Mouse (Mus musculus): ENCODE data around the gene Fcrl5. TPM values are rescaled to one million over a fixed set of nuclear protein-coding genes. Genes with fewer than 3 reads are reported as not detected.

Fcrl5 gene
- polyA plus RNA-seq, 1 experiment from 2014 or later = not detected

DNA sequence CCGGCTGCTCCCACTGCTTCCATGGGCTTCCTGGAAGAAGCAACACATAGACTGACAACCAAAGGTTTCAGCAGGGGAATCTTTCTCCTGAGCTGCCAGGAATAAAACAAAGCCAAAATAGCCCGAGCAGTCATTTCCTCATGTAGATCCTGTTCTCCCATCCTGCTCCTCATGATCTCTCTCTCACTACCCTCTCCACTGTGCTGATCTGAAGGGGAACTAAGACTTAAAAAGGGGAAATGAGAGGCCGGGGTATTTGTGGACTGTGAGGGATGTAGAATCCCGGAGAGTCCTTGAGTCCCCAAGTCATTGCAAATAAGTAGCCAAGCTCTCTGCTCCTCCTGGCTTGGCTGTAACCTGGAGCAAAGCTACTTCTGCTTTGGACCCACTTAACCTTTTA is 85.6 kb downstream of the Fcrl5 start:
- 56% methylated on average over 4 of the region's 4 CpGs for WGBS
- peaks cover 5% of the 10 kb centered on the region for H3K4me1 ChIP-seq

DNA sequence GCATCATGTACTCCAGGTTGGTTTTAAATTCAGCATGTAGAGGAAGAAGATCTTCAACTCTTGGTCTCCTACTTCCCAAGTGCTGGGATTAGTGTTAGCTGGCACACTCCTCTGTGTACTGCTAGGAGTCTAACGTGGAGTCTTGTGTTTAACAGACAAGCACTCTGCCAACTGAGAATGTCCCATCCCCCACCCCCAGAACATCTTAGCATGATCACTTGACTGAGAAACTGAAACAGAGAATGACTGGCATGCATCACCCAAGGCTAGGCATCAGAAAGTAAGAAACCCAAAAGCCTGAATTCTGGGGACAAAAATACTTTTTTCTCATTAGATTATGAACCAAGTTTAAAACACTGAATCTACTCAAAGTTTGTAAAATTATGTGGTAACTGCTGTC is 86.3 kb downstream of the Fcrl5 start:
- no peaks in the 10 kb centered on the region for H3K36me3 ChIP-seq
- no peak overlapping the region for H3K27ac ChIP-seq
- no peaks in the 10 kb centered on the region for H3K27me3 ChIP-seq
- H3K9me3 ChIP-seq = no peaks in the 10 kb centered on the region
- no peak overlapping the region for H3K4me3 ChIP-seq
- H3K4me1 ChIP-seq = peaks cover 7% of the 10 kb centered on the region
- no peak for ATAC-seq (ENCODE audit: borderline replicate concordance, extremely low read depth, low FRiP score, low TSS enrichment)
- 26% methylated on average over 1 of the region's 1 CpGs for WGBS
- no peak overlapping the region for H3K9ac ChIP-seq
- H3K4me2 ChIP-seq = no peak overlapping the region

More for the DNA sequence above, 85.6 kb downstream of the Fcrl5 start:
- H3K4me3 ChIP-seq = no peak overlapping the region
- no peak for ATAC-seq (ENCODE audit: borderline replicate concordance, extremely low read depth, low FRiP score, low TSS enrichment)
- H3K9me3 ChIP-seq = no peaks in the 10 kb centered on the region
- no peaks in the 10 kb centered on the region for H3K27me3 ChIP-seq
- no peak overlapping the region for H3K27ac ChIP-seq
- no peak overlapping the region for H3K4me2 ChIP-seq
- H3K36me3 ChIP-seq = no peaks in the 10 kb centered on the region
- no peak overlapping the region for H3K9ac ChIP-seq

DNA sequence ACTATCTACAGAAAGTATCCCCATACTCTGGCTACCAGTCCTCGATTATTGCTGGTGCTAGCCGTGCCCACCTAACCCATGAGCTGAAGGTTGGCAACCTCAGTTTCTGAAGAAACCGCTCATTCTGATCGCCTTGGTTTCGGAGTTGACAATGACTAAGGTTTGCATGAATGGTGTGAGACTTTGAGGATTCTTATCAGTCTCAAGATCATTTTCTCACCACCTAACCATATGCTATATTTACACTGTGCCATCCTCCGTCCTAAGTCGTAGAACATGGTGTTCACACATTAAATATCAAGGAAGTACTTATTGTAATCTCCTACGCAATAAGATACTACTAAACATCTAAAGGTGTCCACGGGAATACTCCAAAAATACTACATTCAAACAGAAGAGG is 88.1 kb downstream of the Fcrl5 start:
- no peak for ATAC-seq (ENCODE audit: borderline replicate concordance, extremely low read depth, low FRiP score, low TSS enrichment)
- no peak overlapping the region for H3K4me2 ChIP-seq
- no peaks in the 10 kb centered on the region for H3K9me3 ChIP-seq
- H3K9ac ChIP-seq = no peak overlapping the region
- H3K27me3 ChIP-seq = no peaks in the 10 kb centered on the region
- H3K4me1 ChIP-seq = peaks cover 14% of the 10 kb centered on the region
- H3K4me3 ChIP-seq = no peak overlapping the region
- WGBS = 89% methylated on average over 9 of the region's 9 CpGs
- peaks cover 13% of the 10 kb centered on the region; the same call in 1 of the 2 replicates for H3K36me3 ChIP-seq
- H3K27ac ChIP-seq = no peak overlapping the region

DNA sequence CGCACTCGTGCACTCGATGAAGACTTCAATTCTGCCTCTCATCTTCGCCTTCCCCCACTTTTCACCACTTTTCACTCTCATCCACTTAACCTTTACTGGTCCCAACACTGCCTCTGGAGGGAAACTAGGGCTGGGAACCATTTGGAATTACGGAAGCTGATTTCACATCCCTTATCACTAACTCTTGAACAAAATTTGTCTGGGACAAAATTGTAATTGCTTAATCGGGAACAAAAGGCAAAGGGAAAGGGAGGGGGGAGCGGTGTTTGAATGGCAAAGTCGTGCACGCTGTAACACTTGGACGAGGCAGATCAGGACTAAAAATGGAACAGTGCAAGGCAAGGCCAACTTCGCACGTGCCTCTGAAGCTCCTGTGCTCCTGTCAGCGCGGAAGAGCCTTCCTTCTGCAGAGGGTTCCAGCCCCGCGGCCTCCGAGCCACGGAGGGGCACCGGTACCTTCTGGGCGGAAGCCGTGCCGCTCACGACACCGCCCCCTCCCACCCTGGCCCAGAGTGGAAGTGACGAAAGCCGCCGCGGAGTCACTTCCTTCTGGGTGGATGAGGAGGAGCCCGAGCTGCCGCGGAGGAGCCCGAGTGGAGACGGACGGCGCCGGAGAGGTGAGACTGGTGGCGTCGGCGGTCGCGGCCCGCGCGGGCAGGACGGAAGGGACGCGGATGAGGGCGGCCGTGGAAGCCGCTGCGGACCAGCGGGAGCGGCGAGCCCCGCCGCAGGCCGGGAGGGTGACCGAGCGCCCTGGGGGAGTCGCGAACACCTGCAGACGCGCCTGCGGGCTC is 89.7 kb downstream of the Fcrl5 start, which contains the start of gene Etv3:
Gene Etv3 (plus strand): TSS at position 365 of the 794 bp plus-strand sequence.
- H3K4me2 ChIP-seq = peak within 1 kb of the TSS; percentile 76
- peaks cover 28% of the 10 kb centered on the region for H3K36me3 ChIP-seq
- H3K4me1 ChIP-seq = peaks cover 14% of the 10 kb centered on the region
- peak within 1 kb of the TSS; percentile 84 for H3K27ac ChIP-seq
- H3K9me3 ChIP-seq = no peaks in the 10 kb centered on the region
- H3K27me3 ChIP-seq = no peaks in the 10 kb centered on the region
- ATAC-seq (ENCODE audit: borderline replicate concordance, extremely low read depth, low FRiP score, low TSS enrichment) = peak; percentile 96
- H3K9ac ChIP-seq = peak within 1 kb of the TSS; percentile 88
- WGBS = 5% methylated on average over 58 of the region's 64 CpGs
- peak within 1 kb of the TSS; percentile 80 for H3K4me3 ChIP-seq

DNA sequence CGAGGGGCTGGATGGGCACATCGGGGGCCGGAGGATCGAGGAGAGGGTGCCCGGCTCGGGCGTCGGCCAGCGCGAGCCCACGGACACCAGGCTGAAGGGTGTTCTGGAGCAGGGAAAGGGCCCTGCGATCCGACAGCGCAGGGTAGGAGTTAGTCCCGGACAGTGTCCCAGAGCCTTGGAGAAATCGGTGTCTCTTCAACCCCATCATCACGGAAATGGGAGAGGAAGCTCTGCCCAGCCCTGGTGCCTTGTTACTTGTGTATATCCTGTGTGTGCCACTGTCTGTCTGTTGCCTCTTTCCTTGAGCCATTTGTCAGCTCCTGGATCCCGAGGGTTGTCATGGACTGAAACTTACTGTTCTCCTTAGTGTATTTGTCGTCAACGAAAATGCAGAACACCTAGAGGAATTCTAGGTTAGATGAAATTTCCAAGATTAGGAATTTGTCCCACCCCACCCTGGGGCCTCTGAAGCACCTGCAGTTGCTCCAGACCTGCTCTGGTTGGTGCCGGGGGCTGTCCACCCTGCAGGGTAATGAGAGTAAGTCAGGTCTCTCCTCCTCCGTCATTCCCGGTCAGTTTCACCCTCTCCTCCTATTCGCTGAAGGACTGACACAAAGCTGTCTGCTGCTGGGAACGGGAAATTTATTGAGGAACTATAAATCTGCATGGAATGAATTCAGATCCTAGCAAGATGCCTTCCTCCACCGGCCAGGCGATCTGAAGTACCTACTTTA is 90.4 kb downstream of the Fcrl5 start:
- peak overlapping the region; percentile 84 for H3K27ac ChIP-seq
- H3K27me3 ChIP-seq = no peaks in the 10 kb centered on the region
- peaks cover 35% of the 10 kb centered on the region for H3K36me3 ChIP-seq
- peak overlapping the region; percentile 80 for H3K4me3 ChIP-seq
- H3K9me3 ChIP-seq = no peaks in the 10 kb centered on the region
- peak overlapping the region; percentile 88 for H3K9ac ChIP-seq
- 0 out of 2 replicates have a peak, but pooled peaks have one; percentile 23 for ATAC-seq (ENCODE audit: borderline replicate concordance, extremely low read depth, low FRiP score, low TSS enrichment)
- H3K4me1 ChIP-seq = peaks cover 14% of the 10 kb centered on the region
- 4% methylated on average over 27 of the region's 27 CpGs for WGBS
- H3K4me2 ChIP-seq = peak overlapping the region; percentile 76

DNA sequence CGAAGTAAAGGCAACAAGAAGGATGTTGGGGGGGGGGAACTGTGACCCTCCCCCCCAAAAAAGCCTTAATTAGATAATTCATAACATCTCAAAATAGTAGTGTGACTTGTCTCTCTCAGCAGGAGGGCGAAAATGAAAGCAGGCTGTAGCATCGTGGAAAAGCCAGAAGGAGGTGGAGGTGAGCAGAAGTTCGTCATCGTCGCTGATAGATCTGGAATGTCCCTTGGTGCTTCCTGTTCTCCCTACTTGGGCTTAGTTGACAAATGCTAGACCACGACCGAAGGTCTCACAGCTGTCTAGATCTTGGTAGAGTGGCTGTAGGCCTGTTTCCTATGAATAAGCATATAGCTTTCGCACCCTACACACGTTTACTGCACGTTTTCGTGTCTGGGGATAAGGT is 91.6 kb downstream of the Fcrl5 start:
- WGBS = 54% methylated on average over 12 of the region's 12 CpGs
- Histone ChIP-seq H3K4me2 (peak overlapping the region; percentile 76), H3K4me3 (no peak overlapping the region)

DNA sequence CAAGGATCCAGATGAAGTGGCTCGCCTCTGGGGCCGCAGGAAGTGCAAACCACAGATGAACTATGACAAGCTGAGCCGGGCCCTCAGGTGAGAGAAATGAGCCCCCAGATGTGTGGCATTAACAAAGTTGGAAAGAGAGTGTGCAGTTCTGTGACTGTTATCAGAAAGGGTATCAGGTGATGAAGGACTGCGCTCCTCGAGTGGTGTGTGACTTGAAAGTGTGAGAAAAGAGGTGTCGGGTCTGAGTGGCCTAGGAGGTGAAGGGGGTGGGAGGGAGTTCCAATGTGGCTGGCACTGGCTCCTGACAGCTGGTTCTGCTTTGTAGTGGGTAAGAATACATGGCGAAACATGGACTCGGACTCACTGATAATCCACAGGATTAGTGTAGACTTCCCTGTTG is 92.4 kb downstream of the Fcrl5 start:
- H3K36me3 ChIP-seq = peaks cover 53% of the 10 kb centered on the region
- 55% methylated on average over 8 of the region's 8 CpGs for WGBS
- H3K4me3 ChIP-seq = no peak overlapping the region
- H3K27ac ChIP-seq = peak overlapping the region; percentile 42; the same call in 1 of the 2 replicates
- H3K9ac ChIP-seq = no peak overlapping the region
- peaks cover 14% of the 10 kb centered on the region for H3K4me1 ChIP-seq
- no peaks in the 10 kb centered on the region for H3K9me3 ChIP-seq
- no peak for ATAC-seq (ENCODE audit: borderline replicate concordance, extremely low read depth, low FRiP score, low TSS enrichment)
- no peaks in the 10 kb centered on the region for H3K27me3 ChIP-seq
- H3K4me2 ChIP-seq = no peak overlapping the region

More for the DNA sequence above, 91.6 kb downstream of the Fcrl5 start:
- Histone ChIP-seq H3K27me3 (no peaks in the 10 kb centered on the region), H3K9me3 (no peaks in the 10 kb centered on the region), H3K9ac (no peak overlapping the region), H3K36me3 (peaks cover 44% of the 10 kb centered on the region), H3K27ac (peak overlapping the region; percentile 42; the same call in 1 of the 2 replicates), H3K4me1 (peaks cover 14% of the 10 kb centered on the region)
- no peak for ATAC-seq (ENCODE audit: borderline replicate concordance, extremely low read depth, low FRiP score, low TSS enrichment)

DNA sequence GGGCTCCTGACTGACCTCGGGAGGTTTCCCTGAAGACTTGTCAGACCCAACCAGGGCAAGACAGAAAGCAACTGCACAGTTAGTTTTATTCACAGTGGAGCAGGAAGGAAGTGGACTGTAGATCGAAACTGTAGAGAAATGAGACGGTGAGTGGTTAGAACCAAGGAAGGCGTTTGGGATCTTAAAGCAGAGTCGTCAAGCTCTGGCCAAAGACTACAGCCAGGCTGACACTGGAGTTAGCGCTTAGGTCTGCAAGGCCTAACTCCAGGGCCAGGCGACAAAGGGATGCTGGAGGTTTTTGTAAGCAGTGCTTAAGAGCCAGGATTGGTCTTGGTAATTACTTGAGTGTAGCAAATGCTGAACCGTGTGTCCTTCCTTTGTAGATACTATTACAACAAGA is 93.3 kb downstream of the Fcrl5 start:
- WGBS = 83% methylated on average over 8 of the region's 8 CpGs
- no peaks in the 10 kb centered on the region for H3K27me3 ChIP-seq
- H3K9ac ChIP-seq = no peak overlapping the region
- H3K9me3 ChIP-seq = no peaks in the 10 kb centered on the region
- H3K27ac ChIP-seq = no peak overlapping the region
- H3K4me1 ChIP-seq = peaks cover 14% of the 10 kb centered on the region
- no peak for ATAC-seq (ENCODE audit: borderline replicate concordance, extremely low read depth, low FRiP score, low TSS enrichment)
- peaks cover 61% of the 10 kb centered on the region for H3K36me3 ChIP-seq
- no peak overlapping the region for H3K4me3 ChIP-seq
- no peak overlapping the region for H3K4me2 ChIP-seq

DNA sequence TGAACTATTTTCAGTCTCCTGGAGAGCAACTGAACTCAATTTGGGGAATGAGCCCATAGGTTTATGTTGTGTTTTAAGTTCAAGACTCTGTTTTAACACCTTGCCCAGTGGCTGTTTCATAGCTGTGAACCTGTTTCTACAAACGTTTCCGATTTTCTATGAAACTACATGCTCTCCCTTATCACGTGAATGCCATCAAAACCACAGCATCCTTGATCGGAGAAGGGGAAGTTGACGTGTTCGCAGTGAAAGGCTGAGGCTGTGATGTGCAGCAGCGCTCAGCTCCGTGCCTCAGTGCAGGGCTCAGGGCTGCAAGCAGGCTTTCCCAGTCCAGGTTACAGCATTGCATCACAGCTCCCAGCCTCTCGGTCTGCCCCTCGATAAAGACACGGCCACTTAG is 94.0 kb downstream of the Fcrl5 start:
- Histone ChIP-seq H3K4me1 (peaks cover 14% of the 10 kb centered on the region), H3K36me3 (peaks cover 67% of the 10 kb centered on the region), H3K4me2 (no peak overlapping the region), H3K27me3 (no peaks in the 10 kb centered on the region), H3K9me3 (no peaks in the 10 kb centered on the region), H3K9ac (no peak overlapping the region), H3K27ac (no peak overlapping the region), H3K4me3 (no peak overlapping the region)
- 90% methylated on average over 11 of the region's 11 CpGs for WGBS
- ATAC-seq (ENCODE audit: borderline replicate concordance, extremely low read depth, low FRiP score, low TSS enrichment) = no peak

DNA sequence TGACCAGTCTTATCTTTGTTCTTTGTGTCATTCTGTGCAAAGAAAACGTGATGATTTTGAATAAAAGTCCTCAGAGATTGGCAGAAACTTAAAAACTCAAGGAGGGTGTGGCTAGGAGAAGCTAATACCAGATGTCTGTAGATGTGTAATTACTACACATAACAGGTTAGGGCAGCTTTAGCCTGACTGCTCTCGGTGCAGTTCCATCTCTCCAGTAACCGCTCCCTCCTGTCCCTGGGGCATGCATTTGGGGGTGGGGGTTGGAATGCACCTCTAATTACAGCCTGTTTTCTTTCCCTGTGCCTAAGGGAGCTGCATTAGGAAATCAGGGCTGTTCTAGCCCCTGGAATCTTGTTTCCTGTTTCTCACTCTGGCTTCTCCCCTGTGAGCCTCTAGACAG is 94.7 kb downstream of the Fcrl5 start:
- Histone ChIP-seq H3K27ac (no peak overlapping the region), H3K9ac (no peak overlapping the region), H3K36me3 (peaks cover 73% of the 10 kb centered on the region), H3K4me3 (no peak overlapping the region), H3K9me3 (no peaks in the 10 kb centered on the region), H3K27me3 (no peaks in the 10 kb centered on the region), H3K4me2 (no peak overlapping the region), H3K4me1 (peaks cover 14% of the 10 kb centered on the region)
- WGBS = 78% methylated on average over 3 of the region's 3 CpGs
- no peak for ATAC-seq (ENCODE audit: borderline replicate concordance, extremely low read depth, low FRiP score, low TSS enrichment)

DNA sequence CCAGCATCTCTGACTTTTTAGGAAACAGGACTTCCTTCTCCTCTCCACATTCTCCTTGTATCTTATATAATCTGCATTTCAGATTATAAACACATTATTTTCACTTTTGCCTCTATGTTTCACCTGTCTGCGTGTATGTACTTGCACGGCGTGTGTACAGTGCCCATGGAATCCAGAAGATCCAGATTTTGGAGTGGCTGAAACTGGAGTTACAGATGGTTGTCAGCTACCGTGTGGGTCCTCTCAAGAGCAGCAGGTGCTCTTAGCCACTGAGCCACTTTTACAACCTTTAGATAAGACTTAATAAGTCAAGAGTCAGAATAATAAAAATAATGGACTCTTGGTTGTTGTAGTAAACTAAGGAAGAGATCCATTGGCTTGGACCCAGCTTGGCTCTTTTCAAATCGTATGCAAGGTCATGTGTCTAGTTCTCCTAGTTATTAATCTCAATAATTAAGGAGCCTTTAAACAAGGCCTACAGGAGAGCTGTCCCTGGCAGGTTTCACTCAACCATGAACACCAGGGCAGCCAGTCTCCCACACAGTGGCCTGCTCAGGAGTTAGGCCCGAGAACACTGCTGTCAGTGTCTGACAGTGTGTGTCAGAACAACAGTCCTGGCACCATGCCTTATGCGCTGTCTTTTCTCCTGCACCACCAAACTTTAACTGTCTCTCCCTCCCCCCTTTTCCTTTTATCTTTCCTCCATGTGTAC is 98.2 kb downstream of the Fcrl5 start:
- WGBS = 65% methylated on average over 7 of the region's 7 CpGs
- Histone ChIP-seq H3K27me3 (no peaks in the 10 kb centered on the region), H3K27ac (peak overlapping the region; percentile 48), H3K4me2 (no peak overlapping the region), H3K36me3 (peaks cover 92% of the 10 kb centered on the region), H3K9ac (no peak overlapping the region), H3K9me3 (no peaks in the 10 kb centered on the region), H3K4me1 (no peaks in the 10 kb centered on the region), H3K4me3 (no peak overlapping the region)
- no peak for ATAC-seq (ENCODE audit: borderline replicate concordance, extremely low read depth, low FRiP score, low TSS enrichment)

Measured in lung, embryonic 15.5 days (tissue).